ENCODE assay signal across 8 mouse cellular contexts in genomic region chr7:25035916-25036315, GRCm38 (mm10). TPM values are rescaled to one million over a fixed set of nuclear protein-coding genes. Genes with fewer than 3 reads are reported as not detected.
DNase-seq lines count a peak whose midpoint lies in the region; ATAC-seq lines count a peak whose summit lies in the region.

No protein-coding gene starts in this region.

- H3K4me2 ChIP-seq in neural tube, embryonic 15.5 days: no peak overlapping the region
- H3K4me2 ChIP-seq in embryonic facial prominence, embryonic 14.5 days (ENCODE audit: low read depth, low read length): no peak overlapping the region
- no peak overlapping the region for H3K4me2 ChIP-seq in liver, embryonic 13.5 days

- 55% methylated on average over 7 of the region's 7 CpGs for WGBS in neural tube, embryonic 15.5 days
- 53% methylated on average over 7 of the region's 7 CpGs for WGBS in embryonic facial prominence, embryonic 14.5 days
- 41% methylated on average over 7 of the region's 7 CpGs for WGBS in liver, embryonic 13.5 days (ENCODE audit: insufficient replicate concordance)

- H3K36me3 ChIP-seq in neural tube, embryonic 15.5 days: peaks cover 77% of the 10 kb centered on the region
- peaks cover 54% of the 10 kb centered on the region for H3K36me3 ChIP-seq in embryonic facial prominence, embryonic 14.5 days (ENCODE audit: control insufficient read depth, insufficient read depth, low read length)
- no peaks in the 10 kb centered on the region for H3K36me3 ChIP-seq in liver, embryonic 13.5 days

- no peak overlapping the region for H3K9ac ChIP-seq in neural tube, embryonic 15.5 days (replicated peaks)
- no peak overlapping the region for H3K9ac ChIP-seq in embryonic facial prominence, embryonic 14.5 days (ENCODE audit: low read depth, low read length)
- no peak overlapping the region for H3K9ac ChIP-seq in liver, embryonic 13.5 days

- no peak overlapping the region for H3K27ac ChIP-seq in neural tube, embryonic 15.5 days (replicated peaks)
- H3K27ac ChIP-seq in embryonic facial prominence, embryonic 14.5 days (replicated peaks; ENCODE audit: low read depth, low read length): no peak overlapping the region
- no peak overlapping the region for H3K27ac ChIP-seq in liver, embryonic 13.5 days

- no peaks in the 10 kb centered on the region for H3K27me3 ChIP-seq in neural tube, embryonic 15.5 days (replicated peaks)
- H3K27me3 ChIP-seq in embryonic facial prominence, embryonic 14.5 days (replicated peaks; ENCODE audit: control insufficient read depth, insufficient read depth, low read length): no peaks in the 10 kb centered on the region
- no peaks in the 10 kb centered on the region for H3K27me3 ChIP-seq in liver, embryonic 13.5 days

- no peak overlapping the region for H3K4me3 ChIP-seq in neural tube, embryonic 15.5 days (replicated peaks)
- no peak overlapping the region for H3K4me3 ChIP-seq in embryonic facial prominence, embryonic 14.5 days (ENCODE audit: low read depth, low read length)
- no peak overlapping the region for H3K4me3 ChIP-seq in liver, embryonic 13.5 days (replicated peaks)

- no peaks in the 10 kb centered on the region for H3K4me1 ChIP-seq in neural tube, embryonic 15.5 days
- H3K4me1 ChIP-seq in embryonic facial prominence, embryonic 14.5 days (ENCODE audit: control insufficient read depth, insufficient read depth, low read length): no peaks in the 10 kb centered on the region
- no peaks in the 10 kb centered on the region for H3K4me1 ChIP-seq in liver, embryonic 13.5 days (replicated peaks)

- H3K9me3 ChIP-seq in neural tube, embryonic 15.5 days (replicated peaks): no peaks in the 10 kb centered on the region
- H3K9me3 ChIP-seq in embryonic facial prominence, embryonic 14.5 days (ENCODE audit: control insufficient read depth, low read length): no peaks in the 10 kb centered on the region
- no peaks in the 10 kb centered on the region for H3K9me3 ChIP-seq in liver, embryonic 13.5 days (replicated peaks)

- peak; percentile 75 for DNase-seq in neural tube, embryonic 10.5 days (ENCODE audit: extremely low spot score, low spot score)
- peak; percentile 39 to 48 for DNase-seq in adrenal gland, postnatal 4 days (ENCODE audit: low spot score in 2 of 2)
- DNase-seq in embryonic facial prominence, embryonic 14.5 days (ENCODE audit: low spot score): peak; percentile 48
- peak; percentile 64 for DNase-seq in kidney, adult 9 months
- peak; percentile 34 for DNase-seq in liver, embryonic 13.5 days
- DNase-seq in retina, postnatal 7 days (ENCODE audit: low read depth, low spot score): peak; percentile 72
- peak; percentile 88 for DNase-seq in thymus, postnatal 4 days

- no peak for ATAC-seq in neural tube, embryonic 15.5 days (ENCODE audit: low FRiP score)
- ATAC-seq in embryonic facial prominence, embryonic 14.5 days (ENCODE audit: low read depth): no peak
- ATAC-seq in liver, embryonic 13.5 days (ENCODE audit: low read depth): no peak

RNA-seq across cellular contexts. Expression of gene Atp1a3, which starts 30.2 kb away (rescaled TPM):
- polyA plus RNA-seq in neural tube, embryonic 15.5 days (2015; fragmentation: Nextera tagmentation; extraction: Ambion mirVana): 538 and 586 TPM in 2 replicates
- total RNA-seq in adrenal gland, postnatal 4 days (2021): 10 to 100 TPM; 66.4 to 69.0 TPM
- 7.2 and 9.0 TPM in 2 replicates for polyA plus RNA-seq in embryonic facial prominence, embryonic 14.5 days (2014; fragmentation: Nextera tagmentation; extraction: Ambion mirVana)
- 0.82 and 0.87 TPM in 2 replicates for polyA plus RNA-seq in liver, embryonic 13.5 days (2015; fragmentation: Nextera tagmentation; extraction: Ambion mirVana)

RNA-seq across cellular contexts. Expression of gene Grik5, which starts 36.2 kb away (rescaled TPM):
- 14.9 and 17.8 TPM in 2 replicates for polyA plus RNA-seq in neural tube, embryonic 15.5 days (2015; fragmentation: Nextera tagmentation; extraction: Ambion mirVana)
- 10 to 100 TPM; 38.1 to 45.1 TPM for total RNA-seq in adrenal gland, postnatal 4 days (2021)
- 7.0 and 8.3 TPM in 2 replicates for polyA plus RNA-seq in embryonic facial prominence, embryonic 14.5 days (2014; fragmentation: Nextera tagmentation; extraction: Ambion mirVana)
- polyA plus RNA-seq in liver, embryonic 13.5 days (2015; fragmentation: Nextera tagmentation; extraction: Ambion mirVana): 0.86 and 1.0 TPM in 2 replicates

RNA-seq across cellular contexts. Expression of gene Zfp574, which starts 36.5 kb away (rescaled TPM):
- 31.6 TPM in 2 replicates for polyA plus RNA-seq in neural tube, embryonic 15.5 days (2015; fragmentation: Nextera tagmentation; extraction: Ambion mirVana)
- total RNA-seq in adrenal gland, postnatal 4 days (2021): 10 to 100 TPM; 22.3 to 24.4 TPM
- 24.1 and 25.2 TPM in 2 replicates for polyA plus RNA-seq in embryonic facial prominence, embryonic 14.5 days (2014; fragmentation: Nextera tagmentation; extraction: Ambion mirVana)
- polyA plus RNA-seq in liver, embryonic 13.5 days (2015; fragmentation: Nextera tagmentation; extraction: Ambion mirVana): 9.7 and 11.1 TPM in 2 replicates

Comparison
In these comparisons a context has a peak if more than half of its experiments do, and no peak if none do; other contexts are left out.
1. DNase-seq: peak in every context shown above with its lines; median percentile 88 in thymus, postnatal 4 days; 75 in neural tube, embryonic 10.5 days; 72 in retina, postnatal 7 days; 64 in kidney, adult 9 months; 48 in embryonic facial prominence, embryonic 14.5 days; 44 in adrenal gland, postnatal 4 days; 34 in liver, embryonic 13.5 days.
2. RNA of gene Atp1a3, which starts 30.2 kb away (polyA plus RNA-seq): 538 to 586 TPM in neural tube, embryonic 15.5 days; 7.2 to 9.0 TPM in embryonic facial prominence, embryonic 14.5 days and 0.82 to 0.87 TPM in liver, embryonic 13.5 days; every median in the first group is over 10 times any median in the second.